Mouse (Mus musculus): ENCODE results near the gene Parp9. TPM values are rescaled to one million over a fixed set of nuclear protein-coding genes. Genes with fewer than 3 reads are reported as not detected.

Gene Parp9
- polyA plus RNA-seq (2012; rRNA removed), result 0.77 and 1.0 TPM in 2 replicates

DNA sequence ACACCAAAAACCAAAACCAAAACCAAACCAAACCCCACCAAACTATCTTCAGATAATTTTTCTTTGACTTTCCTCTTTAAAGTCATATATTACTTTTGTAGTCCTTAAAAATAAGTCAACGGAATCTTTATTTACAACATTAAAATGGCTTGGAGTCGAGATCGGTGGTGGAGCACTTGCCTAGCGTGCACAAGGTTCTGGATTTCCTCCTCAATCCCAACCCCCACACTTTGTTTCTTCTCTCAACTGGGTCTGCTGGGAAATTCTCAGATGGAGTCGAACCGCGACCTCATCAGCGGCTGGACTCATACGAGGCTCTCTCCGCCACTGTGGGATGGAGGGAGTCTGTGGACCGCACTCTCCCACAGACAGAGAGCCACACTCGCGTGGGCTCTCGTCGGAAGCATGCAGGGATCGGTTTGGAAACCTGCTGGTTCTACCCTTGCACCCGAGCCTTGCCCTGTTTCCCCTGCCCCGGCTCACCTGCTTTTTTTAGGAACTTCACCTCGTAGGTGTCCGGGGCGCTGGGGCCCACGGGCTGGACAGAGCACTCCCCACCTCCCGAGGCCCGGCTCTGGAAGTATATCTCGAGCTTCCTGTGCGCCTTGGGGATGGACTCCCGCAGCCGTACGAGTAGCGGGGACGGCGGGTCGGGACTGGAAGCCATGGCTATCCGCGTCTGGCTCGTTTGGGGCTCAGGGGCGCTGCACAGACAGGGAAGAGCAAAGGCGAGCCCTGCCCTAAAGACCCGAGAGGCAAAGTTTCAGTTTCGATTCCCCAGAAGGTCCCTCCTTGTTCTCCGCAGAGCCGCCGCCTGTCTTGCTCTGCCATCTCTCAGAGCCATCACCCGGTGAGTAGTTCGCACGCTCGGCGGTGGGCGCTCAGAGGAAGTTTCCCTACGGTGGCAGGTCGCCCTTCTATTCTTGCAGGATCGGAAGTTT lies at the start of gene Parp9, which contains the start of gene Dtx3l:
Gene Parp9, plus strand, starts transcription at position 260 of the 941 bp plus-strand sequence.
Gene Dtx3l, minus strand, starts transcription at position 941 of the 941 bp plus-strand sequence.

DNA sequence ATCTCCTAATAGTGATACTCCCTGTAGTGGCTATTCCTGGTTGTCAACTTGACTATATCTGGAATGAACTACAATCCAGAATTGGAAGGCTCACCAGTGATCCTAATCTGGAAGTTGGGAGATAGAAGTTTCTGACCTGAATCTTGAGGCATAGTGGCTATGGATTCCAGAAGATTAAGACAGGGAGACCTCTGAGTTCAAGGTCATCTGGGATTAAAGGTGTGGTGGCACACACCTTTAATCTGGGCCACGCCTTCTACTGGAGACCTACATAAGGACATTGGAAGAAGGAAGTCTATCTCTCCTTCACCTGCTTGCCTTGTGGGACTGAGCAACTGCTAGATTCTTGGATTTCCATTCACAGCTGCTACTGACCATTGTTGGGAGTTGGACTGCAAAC lies 40.2 kb downstream of the Parp9 start, which contains the start of gene Kpna1:
Gene Kpna1, plus strand, starts transcription at position 301 of the 400 bp plus-strand sequence.

Other genes starting within 250 kb of the Parp9 start
- gene Dirc2, start 169.1 kb upstream of the Parp9 start, polyA plus RNA-seq (2012; rRNA removed), result 5.8 and 7.4 TPM in 2 replicates
- gene Hspbap1, start 168.1 kb upstream of the Parp9 start, polyA plus RNA-seq (2012; rRNA removed), result 0.86 and 1.5 TPM in 2 replicates
- gene Parp14, start 66.9 kb upstream of the Parp9 start, polyA plus RNA-seq (2012; rRNA removed), result 0.60 and 0.78 TPM in 2 replicates
- gene Dtx3l, start 681 bp downstream of the Parp9 start, polyA plus RNA-seq (2012; rRNA removed), result 1.2 and 1.7 TPM in 2 replicates
- 1.2 and 1.5 TPM in 2 replicates for gene Kpna1, start 40.3 kb downstream of the Parp9 start, polyA plus RNA-seq (2012; rRNA removed)
- 0.13 and 0.45 TPM in 2 replicates for gene Wdr5b, start 102.7 kb downstream of the Parp9 start, polyA plus RNA-seq (2012; rRNA removed)
- 9.8 and 14.6 TPM in 2 replicates for gene Fam162a, start 133.1 kb downstream of the Parp9 start, polyA plus RNA-seq (2012; rRNA removed)
- gene Ccdc58, start 133.2 kb downstream of the Parp9 start, polyA plus RNA-seq (2012; rRNA removed), result 0.70 and 1.1 TPM in 2 replicates
- 0.22 and 0.31 TPM in 2 replicates for gene Csta1, start 192.8 kb downstream of the Parp9 start, polyA plus RNA-seq (2012; rRNA removed)
- gene Stfa2l1, start 218.3 kb downstream of the Parp9 start, polyA plus RNA-seq (2012; rRNA removed), result not detected in 2 replicates
- not detected in 2 replicates for gene Gm5483, start 245.7 kb downstream of the Parp9 start, polyA plus RNA-seq (2012; rRNA removed)

Data from stomach, adult 2 months (tissue).